Mouse (Mus musculus) liver, adult 10 weeks (tissue): ENCODE results near the gene Pten. TPM values are rescaled to one million over a fixed set of nuclear protein-coding genes. Genes with fewer than 3 reads are reported as not detected.

Source experiments
- polyA plus RNA-seq: library from polyadenylated mRNA; stranded (reverse); fragments of 350-450 nt; fragmentation: Illumina TruSeq; extraction: RNeasy Lipid Tissue Mini Kit (QIAGEN cat#74804); gene quantifications from one replicate; pipeline ENCODE4 v1.2.3, GENCODE M21; 2014; ENCODE audit warnings: low read depth, low replicate concordance

Gene Pten
- 109 TPM for polyA plus RNA-seq

DNA sequence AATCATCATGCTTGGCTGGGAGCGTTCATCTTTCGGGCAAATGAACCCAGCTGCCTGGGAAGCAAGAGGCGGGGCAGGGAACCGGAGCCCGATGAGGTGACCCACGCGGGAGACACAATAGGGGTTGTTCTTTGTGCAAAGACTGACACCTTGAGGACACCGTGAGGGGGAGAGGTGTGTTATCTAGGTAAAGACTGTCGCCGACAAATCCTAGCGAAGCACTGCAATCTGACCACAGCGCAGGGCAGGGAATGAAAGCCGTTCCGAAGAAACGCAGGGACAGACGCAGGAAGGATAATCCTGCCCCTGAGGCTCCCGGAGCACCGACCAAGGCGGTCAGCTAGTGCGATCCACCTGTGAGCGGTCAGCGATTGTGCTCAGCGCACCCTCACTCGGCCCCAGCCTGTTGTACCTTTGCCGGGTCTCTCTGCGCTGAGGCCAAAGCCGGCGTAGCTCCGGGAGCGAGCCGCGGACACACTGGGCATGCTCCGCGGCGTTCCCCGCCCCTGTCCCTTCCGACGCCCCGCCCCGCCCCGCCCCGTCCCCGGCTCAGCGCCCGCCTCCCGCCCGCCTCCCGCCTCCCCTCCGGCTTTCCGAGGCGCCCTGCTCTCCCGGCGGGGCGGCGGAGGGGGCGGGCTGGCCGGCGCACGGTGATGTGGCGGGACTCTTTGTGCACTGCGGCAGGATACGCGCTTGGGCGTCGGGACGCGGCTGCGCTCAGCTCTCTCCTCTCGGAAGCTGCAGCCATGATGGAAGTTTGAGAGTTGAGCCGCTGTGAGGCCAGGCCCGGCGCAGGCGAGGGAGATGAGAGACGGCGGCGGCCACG lies at the start of gene Pten:
Pten (plus strand) TSS at position 598 of the 826 bp plus-strand sequence.

DNA sequence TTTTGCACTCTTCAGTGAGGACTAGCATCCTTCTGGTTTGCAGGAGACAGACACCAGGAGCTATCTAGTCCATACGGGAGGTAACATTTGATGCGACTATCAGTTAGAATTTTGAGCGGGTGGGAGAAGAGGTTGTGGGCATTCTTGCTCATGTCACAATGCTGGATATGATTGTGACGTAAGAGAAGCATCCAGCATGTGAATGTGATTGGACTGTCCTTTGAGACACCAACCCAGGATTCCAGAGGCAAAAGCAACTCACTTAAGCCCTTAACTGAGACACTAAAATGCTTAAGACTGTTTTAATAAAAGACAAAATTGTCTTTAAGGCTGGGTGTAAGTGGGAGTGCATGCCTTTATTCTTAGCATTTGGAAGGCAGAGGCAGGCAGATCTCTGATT lies 17.6 kb upstream of the Pten start, which contains the start of gene Atad1:
Atad1 (minus strand) TSS at position 101 of the 400 bp plus-strand sequence.

Other genes with a start within 250 kb of the Pten start
- 453 TPM for gene Papss2, start 161.7 kb upstream of the Pten start, polyA plus RNA-seq
- gene Atad1, start 17.7 kb upstream of the Pten start, polyA plus RNA-seq, result 133 TPM